Mouse (Mus musculus): ENCODE results near the gene Cplane1. TPM values are rescaled to one million over a fixed set of nuclear protein-coding genes. Genes with fewer than 3 reads are reported as not detected.

Gene Cplane1
- polyA plus RNA-seq, 1 experiment, result 26.8 TPM

- Histone ChIP-seq H3K27ac (ENCODE audit: insufficient read depth, low read length) (no peak overlapping the region), H3K4me1 (ENCODE audit: control insufficient read depth, insufficient read depth, low read length) (no peaks in the 10 kb centered on the region), H3K27me3 (ENCODE audit: control insufficient read depth, insufficient read depth, low read length) (no peaks in the 10 kb centered on the region), H3K4me3 (replicated peaks; ENCODE audit: insufficient read depth, low read depth, low read length) (no peak overlapping the region)
- no peak for DNase-seq
- TF ChIP-seq CTCF (IDR thresholded peaks at IDR 0.05; ENCODE audit: borderline replicate concordance, insufficient read depth, low read depth, low read length), result no peak
- no peak for TF ChIP-seq POLR2A (IDR thresholded peaks at IDR 0.05; ENCODE audit: borderline replicate concordance, insufficient read depth, low read length)
- WGBS, result 92% methylated on average over 10 of the region's 10 CpGs
These were observed 134.0 kb downstream of the Cplane1 start for GRCm38 (mm10) chr15:8302944-8303343.

- whole genome bisulfite sequencing, result 91% methylated on average over 1 of the region's 1 CpGs
- Histone ChIP-seq H3K27ac (ENCODE audit: insufficient read depth, low read length) (no peak overlapping the region), H3K27me3 (ENCODE audit: control insufficient read depth, insufficient read depth, low read length) (no peaks in the 10 kb centered on the region), H3K4me3 (replicated peaks; ENCODE audit: insufficient read depth, low read depth, low read length) (no peak overlapping the region), H3K4me1 (ENCODE audit: control insufficient read depth, insufficient read depth, low read length) (no peaks in the 10 kb centered on the region)
- no peak for TF ChIP-seq POLR2A (IDR thresholded peaks at IDR 0.05; ENCODE audit: borderline replicate concordance, insufficient read depth, low read length)
- TF ChIP-seq CTCF (IDR thresholded peaks at IDR 0.05; ENCODE audit: borderline replicate concordance, insufficient read depth, low read depth, low read length), result no peak
- DNase-seq, result no peak
These were observed 136.6 kb downstream of the Cplane1 start for GRCm38 (mm10) chr15:8305474-8305873.

GRCm38 (mm10) chr15:8317381-8317780 lies 148.5 kb downstream of the Cplane1 start:
- 86% methylated on average over 4 of the region's 4 CpGs for WGBS
- Histone ChIP-seq H3K4me1 (ENCODE audit: control insufficient read depth, insufficient read depth, low read length) (no peaks in the 10 kb centered on the region), H3K27ac (ENCODE audit: insufficient read depth, low read length) (no peak overlapping the region), H3K27me3 (ENCODE audit: control insufficient read depth, insufficient read depth, low read length) (no peaks in the 10 kb centered on the region), H3K4me3 (replicated peaks; ENCODE audit: insufficient read depth, low read depth, low read length) (no peak overlapping the region)
- TF ChIP-seq POLR2A (IDR thresholded peaks at IDR 0.05; ENCODE audit: borderline replicate concordance, insufficient read depth, low read length), result no peak
- no peak for TF ChIP-seq CTCF (IDR thresholded peaks at IDR 0.05; ENCODE audit: borderline replicate concordance, insufficient read depth, low read depth, low read length)
- no peak for DNase-seq

GRCm38 (mm10) chr15:8319191-8319590 lies 150.3 kb downstream of the Cplane1 start:
- Histone ChIP-seq H3K27ac (ENCODE audit: insufficient read depth, low read length) (no peak overlapping the region), H3K4me3 (replicated peaks; ENCODE audit: insufficient read depth, low read depth, low read length) (no peak overlapping the region), H3K27me3 (ENCODE audit: control insufficient read depth, insufficient read depth, low read length) (no peaks in the 10 kb centered on the region), H3K4me1 (ENCODE audit: control insufficient read depth, insufficient read depth, low read length) (no peaks in the 10 kb centered on the region)
- TF ChIP-seq POLR2A (IDR thresholded peaks at IDR 0.05; ENCODE audit: borderline replicate concordance, insufficient read depth, low read length) (no peak), CTCF (IDR thresholded peaks at IDR 0.05; ENCODE audit: borderline replicate concordance, insufficient read depth, low read depth, low read length) (no peak)
- WGBS, result 91% methylated on average over 5 of the region's 5 CpGs
- no peak for DNase-seq

Other genes starting within 250 kb of the Cplane1 start
- 34.7 and 36.1 TPM in 2 replicates for gene Wdr70, start 69.9 kb upstream of the Cplane1 start, polyA plus RNA-seq (2012; rRNA removed)
- gene Nup155, start 59.8 kb upstream of the Cplane1 start, polyA plus RNA-seq (2012; rRNA removed), result 14.9 and 15.7 TPM in 2 replicates